Mouse (Mus musculus): ENCODE measurements at regions not wholly inside any gene's neighbourhood (a gene's known extent, or its start where the extent isn't known, plus 50 kb on each side); places are given as distances from the start of the nearest gene placed in this dataset.

DNA sequence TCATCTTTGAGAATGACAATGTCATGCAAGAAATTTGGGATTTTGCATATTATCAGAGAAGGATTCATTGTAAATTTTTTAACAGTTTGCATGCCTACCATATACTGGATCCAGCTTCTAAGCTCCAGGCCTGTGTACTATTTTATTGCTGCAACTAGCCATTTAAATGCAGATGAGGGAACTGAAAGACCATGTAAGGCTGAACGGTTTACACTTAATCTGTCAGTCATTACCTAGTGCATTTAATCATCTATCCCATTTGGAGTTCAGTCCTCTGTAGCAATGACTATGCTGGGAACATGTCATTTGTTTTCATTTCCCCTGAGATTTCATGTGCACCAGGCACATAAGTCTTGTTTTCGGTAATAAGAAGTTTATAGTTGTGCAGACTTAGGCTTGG lies 631.8 kb upstream of the Gm21961 start:
- DNase-seq = no peak

DNA sequence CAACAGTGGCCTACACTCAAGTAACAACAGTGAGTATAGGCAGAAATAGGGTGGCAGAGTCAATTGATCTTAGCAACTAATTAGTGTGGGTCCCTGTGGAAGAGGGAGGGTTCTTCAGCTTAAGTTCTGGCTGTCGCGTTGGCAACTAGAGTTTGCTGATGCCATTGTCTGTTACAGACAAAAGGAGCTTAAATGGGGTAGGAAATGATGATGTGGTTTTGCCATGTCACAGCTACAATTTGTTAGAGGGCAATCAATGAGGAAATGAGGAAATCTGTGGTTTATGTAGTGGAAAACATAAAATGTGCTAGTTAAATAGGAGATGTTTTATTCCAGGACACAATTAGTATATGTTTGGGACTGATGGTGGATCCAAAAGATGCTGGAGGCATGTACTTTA lies 624.8 kb upstream of the Gm21961 start:
- DNase-seq = peak; percentile 6

GRCm38 (mm10) chr15:65637520-65638184 lies 622.9 kb upstream of the Gm21961 start:
- peak; percentile 77 for DNase-seq

GRCm38 (mm10) chr15:65632440-65632839 lies 617.7 kb upstream of the Gm21961 start:
- DNase-seq = no peak

DNA sequence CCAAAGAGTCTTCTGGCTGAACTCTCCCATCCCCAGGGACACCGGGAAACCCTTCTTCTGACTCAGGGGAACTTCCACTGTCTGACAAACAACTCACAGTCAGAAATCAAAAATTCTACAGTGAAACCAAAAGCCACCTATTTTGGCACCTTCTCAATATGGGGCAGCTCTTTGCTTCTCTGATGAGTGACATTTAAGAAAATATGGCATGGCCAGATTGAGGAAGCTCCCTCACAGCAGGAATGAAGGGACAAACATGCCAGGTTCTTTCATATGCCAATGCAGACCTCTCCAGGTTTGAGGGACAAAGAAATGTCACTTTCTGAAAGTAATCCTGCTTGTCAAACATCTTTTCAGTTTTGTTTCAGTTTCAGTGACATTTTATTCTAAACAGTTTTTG lies 615.8 kb upstream of the Gm21961 start:
- DNase-seq = no peak

- DNase-seq = peak; percentile 70
Observed at GRCm38 (mm10) chr15:65592718-65593477, 578.2 kb upstream of the Gm21961 start.

- DNase-seq = peak; percentile 6
Observed at GRCm38 (mm10) chr15:65585566-65585965, 570.9 kb upstream of the Gm21961 start.

- DNase-seq = no peak
Observed at GRCm38 (mm10) chr15:65579353-65579752, 564.6 kb upstream of the Gm21961 start.

- no peak for DNase-seq
Observed at GRCm38 (mm10) chr15:65567931-65568330, 553.2 kb upstream of the Gm21961 start.

GRCm38 (mm10) chr15:65557846-65558835 lies 543.4 kb upstream of the Gm21961 start:
- DNase-seq = no peak

- DNase-seq = no peak
Observed at GRCm38 (mm10) chr15:65549046-65549445, 534.3 kb upstream of the Gm21961 start.

DNA sequence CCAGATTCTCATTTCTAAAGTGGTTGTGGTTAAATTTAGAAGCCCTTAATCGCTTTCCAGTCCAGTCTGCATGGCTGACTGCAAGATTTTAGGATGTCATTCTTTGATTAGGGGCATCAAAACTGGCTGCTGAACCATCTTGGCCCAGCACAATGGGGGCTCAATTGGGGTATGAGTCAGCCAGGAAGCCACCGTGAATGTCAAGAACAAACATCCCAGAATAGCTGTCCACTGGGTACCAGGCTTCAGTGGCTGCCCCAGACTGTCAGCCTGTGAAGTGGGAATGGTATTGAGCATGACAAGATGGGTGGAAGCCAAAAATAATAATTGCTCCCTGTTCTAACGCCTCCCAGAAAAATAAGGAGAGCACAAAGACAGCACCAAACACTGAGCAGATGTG lies 520.9 kb upstream of the Gm21961 start:
- no peak for DNase-seq

GRCm38 (mm10) chr15:65532241-65532640 lies 517.5 kb upstream of the Gm21961 start:
- no peak for DNase-seq

- no peak for DNase-seq
Observed at GRCm38 (mm10) chr15:65502656-65503055, 488.0 kb upstream of the Gm21961 start.

DNA sequence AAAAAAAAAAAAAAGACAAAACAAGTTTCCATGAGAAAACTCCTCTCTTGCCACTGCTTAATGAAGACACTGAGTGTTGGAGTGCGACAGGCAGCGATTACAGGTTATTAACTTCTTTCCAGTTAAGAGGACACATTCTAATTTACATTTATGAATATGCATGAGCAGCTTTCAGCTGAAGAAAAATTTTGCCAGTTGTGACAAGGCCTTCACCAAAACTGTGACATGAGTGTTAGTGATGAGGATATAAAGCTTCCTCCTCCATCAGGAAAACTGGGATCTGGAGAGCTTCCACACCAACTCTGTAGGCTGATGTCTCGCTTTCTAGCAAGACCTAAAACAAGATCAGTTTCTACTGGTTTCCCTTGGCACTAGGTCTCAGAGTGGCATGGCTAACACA lies 464.2 kb upstream of the Gm21961 start:
- no peak for DNase-seq

DNA sequence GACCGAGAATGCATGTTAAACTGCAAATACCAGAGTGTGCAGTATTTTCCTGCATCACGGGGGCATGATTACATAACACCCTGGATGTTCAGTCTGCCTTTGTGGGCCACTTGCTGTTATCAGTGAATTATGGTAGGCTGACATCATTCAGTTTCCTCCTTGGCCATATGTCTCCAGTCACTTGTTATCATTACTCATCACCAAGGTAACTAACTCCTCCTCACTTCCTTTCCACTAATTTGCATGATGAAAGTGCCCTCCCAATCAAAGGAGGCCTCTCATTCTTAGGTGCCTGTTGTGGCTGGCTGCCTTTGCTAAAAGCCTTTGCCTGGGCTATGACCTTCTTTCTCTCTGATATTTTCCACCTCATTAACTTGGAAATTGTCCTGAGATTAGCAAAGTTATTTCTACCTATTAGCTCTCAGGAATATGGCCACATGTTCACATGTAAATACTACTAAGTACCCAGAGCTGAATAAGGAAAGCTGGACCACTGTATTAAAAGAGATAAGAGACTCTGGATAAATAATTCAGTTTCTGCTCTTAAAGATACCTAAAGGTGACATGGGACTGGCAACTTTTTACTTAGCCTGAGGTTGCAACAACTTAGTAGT lies 440.6 kb upstream of the Gm21961 start:
- DNase-seq = peak; percentile 51

- no peak for DNase-seq
Observed at GRCm38 (mm10) chr15:65452258-65453028, 437.7 kb upstream of the Gm21961 start.

DNA sequence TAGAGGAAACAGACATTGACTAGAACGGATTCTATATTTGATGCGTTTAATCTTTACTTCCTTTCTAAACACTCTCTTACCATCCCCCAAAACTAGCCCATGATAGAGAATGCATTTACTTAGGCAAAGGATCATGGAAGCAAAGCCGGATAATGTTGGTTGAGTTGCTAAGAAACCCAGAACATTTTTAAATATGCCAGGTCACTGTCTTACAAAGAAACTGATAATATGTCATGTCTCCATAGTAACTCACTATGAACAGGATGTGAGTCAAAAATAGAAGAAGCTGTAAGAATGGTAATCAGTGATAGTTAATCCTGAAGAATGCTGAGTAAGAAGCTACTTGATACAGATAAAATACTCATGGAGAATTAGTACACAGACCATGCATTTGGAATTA lies 405.0 kb upstream of the Gm21961 start:
- no peak for DNase-seq
